Mouse (Mus musculus): Measurements from ENCODE around the gene Tkfc. TPM values are rescaled to one million over a fixed set of nuclear protein-coding genes. Genes with fewer than 3 reads are reported as not detected.
A peak's percentile ranks its signal among the peaks of the same experiment; 100 is the strongest.

Tkfc gene
- polyA plus RNA-seq (2012; rRNA removed), result 35.8 and 38.2 TPM in 2 replicates

DNA sequence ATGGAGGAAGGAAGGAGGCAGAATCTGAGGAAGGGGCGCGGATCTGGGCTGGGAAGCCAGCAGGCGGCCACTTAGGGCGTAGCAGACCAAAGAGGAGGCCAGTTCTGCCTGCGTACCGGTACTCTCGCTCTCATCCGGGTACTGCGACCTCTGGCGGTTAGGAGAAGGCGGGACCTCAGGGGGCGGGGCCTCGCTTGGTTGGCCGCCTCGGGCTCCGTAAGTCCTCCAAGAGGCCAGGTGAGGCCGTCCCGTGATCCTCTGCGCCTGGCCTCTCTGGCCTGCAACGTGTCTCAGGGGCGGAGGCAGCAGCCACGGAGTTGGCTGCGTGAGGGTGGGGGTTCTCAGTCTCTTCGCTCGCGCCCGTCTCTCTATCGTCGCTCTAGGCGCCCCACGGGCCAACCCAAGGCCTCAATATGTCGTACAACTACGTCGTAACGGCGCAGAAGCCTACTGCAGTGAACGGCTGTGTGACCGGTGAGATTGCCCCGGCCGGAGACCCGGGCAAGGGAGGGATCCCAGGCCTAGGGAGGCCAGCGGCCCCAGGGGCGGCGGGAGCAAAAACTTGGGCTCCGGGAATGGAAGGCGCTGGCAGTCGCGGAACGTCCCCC, at the start of gene Tkfc, which contains the start of gene Ddb1:
Gene Tkfc (minus strand): TSS at position 362 of the 608 bp plus-strand sequence.
Gene Ddb1 (plus strand): TSS at position 35 of the 608 bp plus-strand sequence.
- DNase-seq (ENCODE audit: low read depth), result peak; percentile 100
- TF ChIP-seq CTCF (IDR thresholded peaks at IDR 0.05; ENCODE audit: borderline replicate concordance, extremely low read depth, insufficient read depth, insufficient read length) (peak; percentile 43), POLR2A (IDR thresholded peaks at IDR 0.05; ENCODE audit: borderline replicate concordance, extremely low read depth, insufficient read depth, insufficient read length, poor library complexity, severe bottlenecking) (peak; percentile 91; the same call in 1 of the 2 replicates)

DNA sequence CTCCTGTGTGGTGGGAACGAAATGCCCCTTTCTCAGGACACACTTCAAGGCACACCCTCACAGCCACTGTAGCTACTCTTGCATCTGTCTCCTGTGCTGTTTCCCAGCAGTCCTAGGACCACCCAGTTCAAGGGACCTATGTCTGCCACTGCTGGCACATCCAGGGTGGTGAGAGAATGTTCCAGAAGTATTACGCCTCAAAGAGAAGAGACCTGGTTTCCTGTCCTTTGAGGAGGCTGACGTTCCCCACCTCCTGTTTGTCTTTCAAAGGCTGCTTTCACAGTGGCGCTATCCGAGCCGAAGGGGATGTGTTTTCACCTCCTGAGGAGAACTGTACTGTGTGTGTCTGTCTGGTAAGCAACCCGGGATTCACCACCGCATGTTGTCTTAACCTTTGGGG, 42.7 kb upstream of the Tkfc start:
- TF ChIP-seq CTCF (IDR thresholded peaks at IDR 0.05; ENCODE audit: borderline replicate concordance, extremely low read depth, insufficient read depth, insufficient read length) (no peak), POLR2A (IDR thresholded peaks at IDR 0.05; ENCODE audit: borderline replicate concordance, extremely low read depth, insufficient read depth, insufficient read length, poor library complexity, severe bottlenecking) (no peak)

DNA sequence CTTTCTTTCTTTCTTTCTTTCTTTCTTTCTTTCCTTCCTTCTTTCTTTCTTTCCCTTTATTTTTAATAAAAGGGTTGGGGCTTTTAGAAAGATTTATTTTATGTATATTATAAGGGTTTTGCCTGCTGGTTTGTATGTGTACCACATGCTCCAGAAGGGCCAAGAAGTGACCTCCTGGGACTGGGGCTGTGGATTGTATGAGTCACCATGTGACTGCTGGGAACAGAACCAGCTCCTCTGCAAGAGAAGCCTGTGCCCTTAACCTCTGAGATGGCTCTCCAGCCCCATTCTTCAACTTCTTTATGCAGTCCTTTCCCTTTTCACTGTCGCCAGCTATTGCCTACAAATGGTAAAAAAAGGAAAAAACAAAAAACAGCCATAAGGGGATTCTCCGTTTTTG, 40.2 kb upstream of the Tkfc start:
- DNase-seq (ENCODE audit: low read depth), result no peak
- no peak for TF ChIP-seq CTCF (IDR thresholded peaks at IDR 0.05; ENCODE audit: borderline replicate concordance, extremely low read depth, insufficient read depth, insufficient read length)
- no peak for TF ChIP-seq POLR2A (IDR thresholded peaks at IDR 0.05; ENCODE audit: borderline replicate concordance, extremely low read depth, insufficient read depth, insufficient read length, poor library complexity, severe bottlenecking)

More for the DNA sequence above, 42.7 kb upstream of the Tkfc start:
- DNase-seq (ENCODE audit: low read depth), result no peak

GRCm38 (mm10) chr19:10640589-10641378, 35.3 kb upstream of the Tkfc start:
- no peak for DNase-seq (ENCODE audit: low read depth)
- no peak for TF ChIP-seq CTCF (IDR thresholded peaks at IDR 0.05; ENCODE audit: borderline replicate concordance, extremely low read depth, insufficient read depth, insufficient read length)
- no peak for TF ChIP-seq POLR2A (IDR thresholded peaks at IDR 0.05; ENCODE audit: borderline replicate concordance, extremely low read depth, insufficient read depth, insufficient read length, poor library complexity, severe bottlenecking)

DNA sequence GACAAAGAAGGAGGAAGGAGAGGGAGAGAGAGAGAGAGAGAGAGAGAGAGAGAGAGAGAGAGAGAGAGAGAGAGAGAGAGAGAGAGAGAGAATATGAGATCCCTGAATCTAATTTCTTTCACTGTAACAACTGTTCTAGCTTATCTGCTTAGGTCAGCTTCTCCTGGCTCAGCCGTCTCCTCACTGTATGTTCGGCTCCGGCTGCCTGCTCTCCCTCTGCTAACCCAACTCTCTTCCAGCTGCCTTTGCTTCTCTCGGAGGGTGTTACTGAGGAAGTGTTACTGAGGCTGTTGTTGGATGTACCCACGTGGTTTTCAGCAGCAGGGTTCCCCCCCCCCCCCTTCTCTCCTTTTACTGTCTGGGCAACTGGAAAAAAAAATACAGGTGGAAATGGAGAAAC, 34.6 kb upstream of the Tkfc start:
- TF ChIP-seq POLR2A (IDR thresholded peaks at IDR 0.05; ENCODE audit: borderline replicate concordance, extremely low read depth, insufficient read depth, insufficient read length, poor library complexity, severe bottlenecking), result no peak
- no peak for TF ChIP-seq CTCF (IDR thresholded peaks at IDR 0.05; ENCODE audit: borderline replicate concordance, extremely low read depth, insufficient read depth, insufficient read length)

DNA sequence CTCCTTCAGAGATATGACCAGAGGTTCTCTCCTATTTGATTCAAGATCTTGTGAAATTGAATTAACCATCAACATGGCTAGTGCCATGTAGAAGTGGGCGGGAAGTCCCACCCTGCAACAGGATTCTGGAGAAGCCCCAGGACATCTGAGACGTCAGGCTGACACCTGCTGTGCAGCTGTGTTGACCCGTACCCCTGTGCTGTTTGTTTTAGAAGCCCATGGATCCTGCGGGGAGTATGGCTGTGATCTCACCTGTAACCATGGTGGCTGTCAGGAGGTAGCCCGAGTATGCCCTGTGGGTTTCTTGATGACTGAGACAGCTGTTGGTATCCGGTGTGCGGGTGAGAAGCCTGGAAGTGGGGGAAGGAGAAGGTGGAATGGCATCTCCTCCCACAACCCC, 32.4 kb upstream of the Tkfc start:
- TF ChIP-seq CTCF (IDR thresholded peaks at IDR 0.05; ENCODE audit: borderline replicate concordance, extremely low read depth, insufficient read depth, insufficient read length), result no peak
- TF ChIP-seq POLR2A (IDR thresholded peaks at IDR 0.05; ENCODE audit: borderline replicate concordance, extremely low read depth, insufficient read depth, insufficient read length, poor library complexity, severe bottlenecking), result no peak
- no peak for DNase-seq (ENCODE audit: low read depth)

More for the DNA sequence above, 34.6 kb upstream of the Tkfc start:
- DNase-seq (ENCODE audit: low read depth), result peak; percentile 23

GRCm38 (mm10) chr19:10634872-10635318, 29.4 kb upstream of the Tkfc start:
- DNase-seq (ENCODE audit: low read depth), result peak; percentile 68
- TF ChIP-seq CTCF (IDR thresholded peaks at IDR 0.05; ENCODE audit: borderline replicate concordance, extremely low read depth, insufficient read depth, insufficient read length), result no peak
- TF ChIP-seq POLR2A (IDR thresholded peaks at IDR 0.05; ENCODE audit: borderline replicate concordance, extremely low read depth, insufficient read depth, insufficient read length, poor library complexity, severe bottlenecking), result no peak

DNA sequence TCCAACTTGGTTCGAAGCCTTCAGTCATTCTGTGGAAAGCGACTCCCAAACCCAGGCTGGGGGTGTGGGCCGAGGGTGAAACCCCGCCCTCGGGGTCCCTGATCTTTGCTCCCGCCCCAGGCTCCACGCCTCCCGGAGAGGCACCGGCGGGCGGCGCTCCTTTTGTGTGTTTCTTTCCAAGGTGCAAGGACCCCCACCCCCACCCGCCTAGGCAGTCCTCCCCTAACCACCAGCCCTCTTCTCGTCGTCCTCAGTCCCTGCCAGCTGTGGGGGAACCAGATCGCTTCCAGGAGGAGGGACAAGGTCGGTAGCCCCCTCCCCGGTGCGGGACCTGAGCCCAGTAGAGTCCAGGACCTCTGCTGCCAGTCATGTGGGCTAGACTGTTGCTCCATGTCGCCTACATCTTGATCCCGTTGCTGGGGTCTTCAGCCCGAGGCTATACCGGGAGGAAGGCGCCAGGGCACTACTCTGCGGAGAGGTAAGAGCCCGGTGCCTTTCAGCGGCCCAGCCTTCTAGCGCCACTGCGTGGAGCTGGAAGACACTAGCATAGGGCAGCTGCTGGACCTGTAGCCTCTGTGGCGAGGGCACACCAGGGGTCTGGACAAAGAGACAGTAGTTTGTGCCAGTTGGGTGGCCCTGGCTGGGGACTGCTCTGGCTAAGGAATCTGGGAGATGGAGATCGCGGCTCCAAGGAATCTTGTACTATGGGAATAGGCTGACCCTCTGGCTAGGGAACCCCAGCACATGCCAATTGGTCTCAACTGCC, 28.8 kb upstream of the Tkfc start, which contains the start of gene Vwce:
Gene Vwce (plus strand): TSS at position 108 of the 766 bp plus-strand sequence.
- peak; percentile 63 for DNase-seq (ENCODE audit: low read depth)
- peak; percentile 34; the same call in 1 of the 2 replicates for TF ChIP-seq CTCF (IDR thresholded peaks at IDR 0.05; ENCODE audit: borderline replicate concordance, extremely low read depth, insufficient read depth, insufficient read length)
- TF ChIP-seq POLR2A (IDR thresholded peaks at IDR 0.05; ENCODE audit: borderline replicate concordance, extremely low read depth, insufficient read depth, insufficient read length, poor library complexity, severe bottlenecking), result no peak

DNA sequence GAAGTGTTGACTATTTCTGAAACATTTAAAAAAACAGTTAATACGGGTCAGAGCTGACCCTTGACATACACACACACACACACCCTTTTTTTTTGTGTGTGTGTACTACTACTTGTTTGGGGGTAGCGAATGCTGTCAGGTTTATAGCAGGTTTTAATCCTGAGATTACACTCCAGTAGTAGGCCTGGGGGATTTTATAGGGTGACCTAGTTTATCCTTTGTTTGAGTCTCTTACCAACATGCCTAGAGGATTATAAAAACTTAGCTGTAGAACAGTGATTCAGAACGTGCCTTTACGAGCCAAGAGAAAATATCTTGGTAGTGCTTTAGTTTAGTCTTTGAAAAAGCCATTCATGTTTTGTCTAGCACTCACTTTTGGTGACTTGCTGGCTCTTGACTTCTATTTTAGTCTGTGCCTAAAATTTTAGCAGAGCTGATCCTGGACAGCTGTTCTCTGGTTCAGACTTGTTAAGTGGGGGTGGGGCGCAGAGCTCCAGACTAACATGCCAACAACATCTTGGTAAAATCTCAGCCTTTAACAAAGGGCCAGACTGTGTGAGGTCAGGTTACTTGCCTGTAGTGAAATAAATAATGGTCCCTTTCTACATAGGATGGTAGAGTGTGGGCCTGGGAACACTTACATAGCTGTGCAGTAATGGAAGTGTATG, 3.3 kb upstream of the Tkfc start:
- TF ChIP-seq POLR2A (IDR thresholded peaks at IDR 0.05; ENCODE audit: borderline replicate concordance, extremely low read depth, insufficient read depth, insufficient read length, poor library complexity, severe bottlenecking) (no peak), CTCF (IDR thresholded peaks at IDR 0.05; ENCODE audit: borderline replicate concordance, extremely low read depth, insufficient read depth, insufficient read length) (no peak)

GRCm38 (mm10) chr19:10605901-10606622, 608 bp upstream of the Tkfc start:
- peak; percentile 28 for DNase-seq (ENCODE audit: low read depth)

More for the DNA sequence above, 3.3 kb upstream of the Tkfc start:
- DNase-seq (ENCODE audit: low read depth), result no peak

More at GRCm38 (mm10) chr19:10605901-10606622, 608 bp upstream of the Tkfc start:
- no peak for TF ChIP-seq POLR2A (IDR thresholded peaks at IDR 0.05; ENCODE audit: borderline replicate concordance, extremely low read depth, insufficient read depth, insufficient read length, poor library complexity, severe bottlenecking)
- TF ChIP-seq CTCF (IDR thresholded peaks at IDR 0.05; ENCODE audit: borderline replicate concordance, extremely low read depth, insufficient read depth, insufficient read length), result no peak

Measured in brain, embryonic 14.5 days (tissue).